Mouse (Mus musculus) right cerebral cortex, postnatal 25 days (tissue): ENCODE results near the gene Zfp593.
A peak's percentile ranks its signal among the peaks of the same experiment; 100 is the strongest.

Experiments
- DNase-seq: peaks from one replicate; pipeline ENCODE4 v3.0.0; 2022

The Zfp593 gene

DNA sequence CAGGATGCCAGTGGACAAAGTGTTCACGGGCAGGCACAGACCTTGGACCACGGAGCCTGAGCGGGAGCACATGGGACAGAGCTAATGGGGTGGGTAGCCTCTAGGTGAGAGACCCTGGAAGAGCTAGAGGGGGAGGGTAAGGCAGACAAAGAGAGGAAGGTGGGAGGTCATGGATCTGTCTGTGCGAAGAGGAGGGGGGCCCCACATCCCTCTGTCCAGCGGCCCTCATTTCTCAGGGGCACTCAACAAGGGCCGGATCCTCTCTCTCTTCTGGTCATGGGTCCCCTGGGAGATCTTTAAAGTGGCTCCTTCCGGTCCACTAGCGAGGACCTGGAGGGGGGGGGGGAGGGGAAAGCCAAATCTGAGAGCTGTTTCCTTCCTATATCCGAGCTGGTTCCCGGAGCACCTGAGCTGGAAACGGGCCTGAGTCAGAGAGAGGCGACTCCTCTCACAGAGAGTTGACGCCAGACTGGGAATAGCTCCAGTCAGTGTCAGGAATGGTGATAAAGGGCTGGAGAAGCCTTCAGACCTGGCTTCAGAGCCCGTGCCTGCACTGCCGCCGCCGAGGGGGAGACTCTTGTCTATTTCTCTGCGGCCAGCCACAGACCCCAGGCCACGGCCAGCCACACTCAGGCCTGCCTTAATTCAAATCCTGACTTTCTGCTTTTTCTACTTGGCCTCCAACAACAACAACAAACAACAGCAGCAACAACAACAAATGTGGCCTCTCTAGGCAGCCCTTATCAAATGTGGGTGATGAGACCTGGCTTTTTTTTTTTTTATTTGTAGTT lies 11.2 kb upstream of the Zfp593 start:
- DNase-seq = no peak

DNA sequence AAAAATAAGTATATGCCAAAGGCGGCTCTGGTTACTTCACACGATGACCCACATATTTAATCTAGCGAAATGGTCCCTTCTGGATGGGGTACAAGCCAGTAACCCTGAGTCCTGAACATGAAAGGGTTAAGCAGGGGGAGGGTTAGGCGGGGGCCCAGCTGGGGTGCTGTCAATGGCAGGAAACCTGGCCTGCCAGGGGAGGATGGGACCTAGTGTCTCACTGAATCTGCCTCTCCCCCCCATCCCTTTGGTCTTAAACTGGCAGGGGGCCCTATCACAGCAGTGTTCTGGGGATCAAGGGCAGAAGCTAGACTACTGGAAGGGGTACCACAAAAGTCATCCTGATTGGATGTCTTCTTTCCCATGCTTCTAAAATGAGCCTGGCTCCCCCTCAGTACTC lies 10.5 kb upstream of the Zfp593 start:
- no peak for DNase-seq

DNA sequence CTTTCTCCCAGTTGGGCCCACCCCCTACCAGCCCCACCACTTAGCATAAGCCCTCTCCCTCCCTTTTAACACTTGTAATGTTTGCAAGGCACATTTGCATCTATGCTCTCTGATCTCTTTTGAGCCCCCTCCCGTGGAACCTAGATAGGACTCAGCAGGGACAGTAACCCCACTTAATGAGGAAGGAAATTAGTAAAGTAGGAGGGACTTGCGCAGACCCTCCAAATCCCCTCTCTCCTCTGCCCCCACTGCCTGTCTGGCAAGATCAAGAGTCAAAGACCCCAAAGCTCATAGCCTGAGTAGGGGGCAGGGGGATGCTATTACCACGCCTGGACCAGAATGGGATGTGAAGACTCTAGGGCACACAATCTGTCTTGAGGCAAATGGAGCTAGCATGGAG lies 9.4 kb upstream of the Zfp593 start:
- DNase-seq = no peak

DNA sequence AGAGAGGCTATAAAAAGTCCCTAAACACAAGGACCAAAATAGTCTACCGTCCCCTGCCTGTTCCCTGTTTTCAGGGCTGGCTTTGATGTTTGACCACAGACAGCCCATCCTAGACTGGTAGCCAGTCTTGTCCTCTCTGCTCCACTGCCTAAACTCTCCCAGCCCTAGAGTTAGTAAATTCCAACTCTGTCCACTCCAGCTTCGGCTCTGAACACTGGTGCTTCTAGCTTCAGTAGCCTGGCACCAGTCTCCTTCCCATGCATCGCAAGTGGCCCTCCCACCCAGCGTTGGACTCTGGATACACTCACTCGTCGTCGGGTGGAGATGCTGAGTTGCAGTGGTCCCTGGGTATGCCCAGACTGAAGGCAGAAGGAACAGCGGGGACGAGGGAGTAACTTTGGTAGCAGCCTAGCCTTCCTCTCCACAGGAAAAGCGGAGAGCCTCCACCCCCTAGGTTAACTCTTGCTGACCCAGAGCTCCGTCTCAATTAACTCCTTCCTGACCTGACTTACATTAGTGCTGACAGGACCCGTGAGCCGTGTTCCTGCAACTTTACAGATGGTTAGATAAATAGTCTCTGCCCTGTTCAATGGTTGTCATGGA lies 8.4 kb upstream of the Zfp593 start, which contains the start of gene Grrp1:
Gene Grrp1, minus strand, starts transcription at position 385 of the 603 bp plus-strand sequence.
- no peak for DNase-seq

DNA sequence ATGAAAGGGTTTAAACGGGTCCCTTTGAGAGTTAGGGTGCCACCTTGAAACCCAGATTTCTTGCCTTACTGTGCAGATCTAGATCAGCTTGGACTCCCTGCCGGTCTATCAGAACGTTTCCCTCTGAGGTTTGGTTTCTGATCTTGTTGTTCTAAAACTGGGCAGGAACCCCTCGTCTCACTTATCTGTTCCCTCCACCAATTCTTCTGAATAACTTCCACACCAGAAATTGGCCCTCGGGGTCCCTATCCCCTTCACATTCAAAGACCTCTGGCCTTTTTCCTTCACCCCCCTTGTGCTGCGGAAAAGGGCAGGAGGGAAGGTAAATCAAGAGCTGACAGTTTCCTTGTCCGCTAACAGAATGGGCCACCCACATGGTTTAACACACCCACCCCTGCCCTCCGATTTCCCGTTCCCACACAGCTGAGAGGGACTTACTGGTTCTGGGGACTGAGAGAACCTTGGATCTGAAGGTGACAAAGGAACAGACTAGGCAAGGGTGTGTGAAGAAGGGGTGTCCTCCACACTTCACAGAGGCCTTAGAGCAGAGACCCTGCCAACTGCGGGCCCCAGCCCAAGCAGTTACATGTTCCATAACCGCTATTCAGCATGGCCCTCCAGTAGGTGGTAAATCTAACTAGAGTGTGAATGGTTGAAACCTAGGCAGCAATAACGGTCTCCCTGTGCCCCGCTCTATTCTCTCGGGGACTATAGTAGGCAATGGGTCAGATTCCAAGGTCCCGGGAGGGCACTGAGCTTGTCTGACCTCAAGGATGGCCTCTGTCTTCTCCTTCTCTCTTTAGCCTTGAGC lies 7.7 kb upstream of the Zfp593 start:
- DNase-seq = no peak

DNA sequence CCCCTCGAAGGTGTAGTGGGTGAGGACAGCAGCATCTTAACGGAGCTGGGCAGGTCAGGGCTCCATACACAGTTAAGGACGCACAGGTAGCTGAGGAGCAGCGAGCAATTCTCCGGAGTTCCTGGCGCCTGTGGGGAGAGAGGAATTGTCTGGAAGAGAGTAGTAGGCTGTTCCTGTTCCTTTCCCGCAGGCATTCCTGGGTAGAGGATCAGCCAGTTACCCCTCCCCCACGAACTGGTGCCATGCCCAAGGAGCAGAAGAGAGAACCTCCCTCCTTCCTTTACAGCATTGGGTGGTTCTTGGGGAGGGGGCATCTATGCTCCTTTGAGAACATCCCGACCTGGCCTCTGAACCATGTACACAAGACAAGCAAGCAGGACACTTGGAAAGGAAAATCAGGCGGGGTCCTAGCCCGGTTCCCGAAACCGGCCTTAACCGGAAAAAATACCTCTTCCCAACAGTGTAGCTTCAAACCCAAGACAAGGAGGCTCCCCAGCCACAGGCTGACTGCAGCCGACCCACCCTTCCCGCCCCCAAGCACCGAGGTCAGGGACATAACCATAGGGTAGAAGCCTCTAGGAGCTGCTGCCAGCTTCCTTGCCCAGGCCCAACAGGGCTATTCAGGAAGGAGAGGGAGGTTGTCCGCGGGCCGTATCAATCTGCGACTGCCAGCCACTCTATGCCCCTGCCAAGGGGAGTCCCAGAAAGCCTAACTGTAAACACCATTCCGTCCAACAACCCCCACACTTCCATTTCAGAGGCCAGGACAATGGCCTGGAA lies 6.9 kb upstream of the Zfp593 start:
- DNase-seq = no peak

DNA sequence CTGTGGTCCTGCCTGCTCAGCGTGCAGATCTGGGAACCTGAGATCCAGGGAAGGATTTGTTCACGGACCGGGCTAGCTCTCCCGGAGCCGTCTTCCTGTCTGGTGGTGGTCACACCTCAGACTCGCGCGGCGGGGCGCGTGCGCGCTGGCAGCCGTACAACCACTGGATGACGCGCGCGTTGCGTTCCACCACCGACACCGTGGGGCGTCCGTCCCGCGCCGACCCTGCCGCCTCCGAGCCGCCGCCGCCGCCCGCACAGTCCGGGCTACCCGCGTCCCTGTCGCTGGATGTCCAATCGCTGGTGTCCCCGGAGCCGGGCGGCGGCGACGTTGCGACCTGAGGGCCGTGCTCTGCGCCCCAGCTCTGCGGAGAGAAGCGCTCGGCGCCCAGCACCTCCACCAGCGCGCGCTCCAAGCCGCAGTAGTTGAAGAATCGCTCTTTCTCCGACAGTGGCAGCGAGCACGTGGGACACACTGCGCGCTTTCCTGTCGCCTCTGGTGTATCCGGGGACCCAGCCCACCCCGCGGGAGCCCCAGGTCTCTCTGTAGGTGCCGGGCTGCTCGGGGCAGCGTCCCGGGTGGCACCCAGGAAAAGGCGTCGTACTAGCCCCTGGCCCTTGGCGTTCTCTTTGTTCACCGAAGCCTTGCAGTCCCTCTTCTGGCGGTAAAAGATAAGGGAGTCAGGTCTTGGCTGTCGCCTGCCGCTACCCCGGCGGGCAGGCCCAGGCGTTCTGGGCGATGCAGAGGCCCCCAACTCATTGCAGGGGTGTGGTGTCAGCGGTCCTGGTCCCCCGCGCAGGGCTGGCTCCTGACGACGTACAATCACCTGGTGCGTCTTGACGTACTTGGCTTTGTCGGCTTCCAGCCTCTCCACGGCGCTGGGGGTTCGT lies 6.1 kb upstream of the Zfp593 start:
- peak; percentile 55 for DNase-seq

DNA sequence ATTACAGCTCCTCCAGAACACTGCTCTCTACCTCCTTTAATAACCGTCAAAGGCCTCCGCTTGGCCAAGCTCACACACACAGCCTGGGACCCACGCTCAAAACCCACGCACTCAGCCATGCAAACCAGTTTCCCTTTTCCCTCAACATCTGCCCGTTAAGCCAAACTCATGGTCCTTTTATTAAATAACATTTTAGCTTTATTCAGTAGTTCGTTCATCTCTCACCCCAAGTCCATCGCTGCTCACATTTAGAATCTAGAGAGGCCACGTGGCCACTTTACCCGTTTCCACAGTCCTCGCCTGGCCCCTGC lies 5.5 kb upstream of the Zfp593 start:
- no peak for DNase-seq

DNA sequence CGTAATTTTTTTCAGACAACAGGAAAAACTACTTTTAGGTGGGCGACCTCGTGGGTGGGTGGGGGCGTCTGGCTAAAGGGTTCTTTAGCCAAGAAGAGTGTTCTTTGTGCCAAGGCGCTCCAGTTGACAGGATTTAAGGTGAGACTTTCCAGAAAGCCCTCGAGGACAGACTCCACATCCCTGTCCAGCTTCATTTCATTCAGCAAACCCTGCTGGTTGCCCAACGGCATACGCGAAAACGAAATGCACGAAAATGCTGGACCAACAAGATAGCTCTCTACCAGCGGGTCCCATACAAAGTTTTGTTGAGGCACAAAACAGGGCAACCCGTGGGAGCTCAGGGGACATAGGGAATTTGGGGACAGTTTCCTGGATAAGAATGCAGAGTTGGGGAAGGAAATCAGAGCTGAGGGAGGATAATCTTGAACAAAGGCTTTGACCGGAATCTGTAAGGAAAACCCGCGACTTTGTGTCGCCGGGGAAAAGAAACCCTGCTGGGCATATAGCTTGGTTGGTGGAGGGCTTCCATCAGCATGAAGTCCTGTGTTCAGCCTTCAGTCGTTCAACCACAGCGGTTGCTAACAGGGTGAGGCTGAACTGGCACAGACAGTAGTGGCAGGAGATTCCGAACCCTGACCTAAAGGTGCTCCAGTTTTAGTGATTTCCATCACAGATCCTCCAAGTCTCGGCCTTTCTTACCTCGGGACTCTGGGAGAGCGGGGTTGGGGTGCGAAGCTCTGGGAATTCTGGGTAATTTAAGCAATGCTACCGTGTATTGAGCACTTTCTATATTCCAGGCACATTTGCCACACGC lies 4.9 kb upstream of the Zfp593 start:
- DNase-seq = no peak

DNA sequence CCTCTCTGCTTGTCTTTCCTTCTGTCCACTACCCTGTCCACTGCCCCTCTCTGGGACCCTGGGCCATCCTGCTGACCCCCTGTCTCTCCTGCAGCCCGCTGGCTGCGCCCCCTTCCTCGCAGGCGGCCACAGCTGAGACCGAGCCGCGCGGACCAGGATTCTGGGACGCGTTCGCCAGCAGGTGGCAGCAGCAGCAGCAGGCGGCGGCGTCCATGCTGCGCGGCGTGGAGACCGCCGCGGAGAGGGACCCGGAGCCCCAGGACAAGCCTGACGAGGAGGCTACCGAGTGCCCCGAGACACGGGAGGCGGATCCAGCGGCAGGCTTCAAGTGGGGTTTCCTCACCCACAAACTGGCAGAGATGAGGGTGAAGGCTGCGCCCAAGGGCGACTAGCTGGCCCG lies 4.3 kb upstream of the Zfp593 start:
- peak; percentile 73 for DNase-seq

DNA sequence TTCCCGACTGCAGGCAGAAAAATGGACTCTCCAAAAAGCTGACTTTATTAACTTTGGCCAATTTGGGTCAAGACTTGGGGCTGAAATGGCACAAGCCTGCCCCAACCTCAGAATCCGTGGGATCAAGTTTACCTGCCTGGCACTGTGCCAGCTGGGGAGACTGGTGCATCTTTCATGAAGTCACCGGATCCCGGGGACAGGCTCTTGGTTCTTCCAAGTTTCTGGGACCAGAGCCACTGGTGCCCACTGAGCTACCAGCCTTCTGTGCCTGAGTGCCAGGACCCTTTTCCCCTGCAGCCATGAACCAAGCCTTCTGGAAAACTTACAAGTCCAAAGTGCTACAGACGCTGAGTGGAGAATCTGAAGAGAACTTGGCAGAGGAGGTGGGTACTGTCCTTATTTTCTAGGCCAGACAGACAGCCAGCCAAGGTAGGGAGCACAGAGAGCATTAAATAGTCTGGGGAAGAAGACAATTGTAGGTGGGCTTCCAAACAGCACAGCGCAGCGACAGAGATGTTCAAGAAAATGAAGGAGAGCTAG lies 1.4 kb upstream of the Zfp593 start, which contains the start of gene Gm30191:
Gene Gm30191, plus strand, starts transcription at position 217 of the 540 bp plus-strand sequence.
- DNase-seq = no peak

DNA sequence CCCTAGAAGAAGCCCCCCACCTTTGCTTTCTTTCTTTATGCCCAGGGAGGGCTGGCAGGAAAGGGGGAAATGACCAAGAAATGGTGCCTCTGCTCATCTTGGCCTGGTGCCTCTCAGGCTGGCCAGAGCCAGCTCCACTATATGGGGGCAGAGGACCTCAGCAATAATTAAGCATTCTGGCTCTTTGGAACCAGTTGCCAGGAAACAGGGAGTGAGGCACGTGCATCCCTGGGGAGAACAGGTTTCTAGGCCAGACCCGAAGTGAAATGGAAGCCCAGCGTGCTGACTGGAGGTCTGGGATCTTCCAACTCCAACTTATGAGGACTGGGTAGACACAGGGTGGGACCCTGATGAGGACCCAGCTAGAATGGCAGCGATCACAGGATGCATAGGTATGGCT lies 864 bp upstream of the Zfp593 start:
- no peak for DNase-seq

DNA sequence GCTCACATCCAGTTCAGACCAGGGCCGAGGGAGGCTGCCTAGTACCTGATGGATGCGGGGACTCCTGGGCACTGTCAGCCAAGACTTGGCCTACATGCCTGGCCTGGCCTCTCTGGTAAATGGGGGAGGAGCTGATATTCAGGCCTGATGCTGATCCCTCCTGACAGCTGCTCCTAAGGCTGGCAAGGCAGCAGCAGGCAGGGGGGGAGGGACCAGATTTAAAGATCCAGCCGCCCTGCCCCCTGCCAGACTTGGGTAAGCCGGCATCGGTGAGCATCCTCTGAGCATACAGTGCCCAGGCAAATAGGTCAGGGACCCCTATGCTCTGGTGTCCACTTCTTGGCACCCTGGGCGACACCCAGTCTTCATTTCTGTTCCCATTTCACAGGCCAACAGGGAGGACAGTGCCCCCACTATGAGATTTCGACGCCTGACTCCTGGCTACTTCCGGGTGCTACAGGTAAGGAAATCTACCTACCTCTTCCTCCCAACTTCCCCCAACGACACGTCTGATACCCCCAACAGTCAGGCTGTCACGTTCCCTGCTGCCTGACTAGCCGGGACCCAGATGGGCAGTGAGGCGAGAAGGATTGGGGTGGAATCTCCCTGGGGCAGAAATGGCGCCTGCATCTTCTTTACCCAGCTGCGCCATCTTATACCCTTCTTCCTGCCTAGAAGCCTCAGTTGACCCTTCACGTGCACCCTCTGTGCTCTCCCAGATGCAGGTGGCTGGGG lies 1.7 kb downstream of the Zfp593 start, which contains the start of gene E130218I03Rik:
Gene E130218I03Rik, plus strand, starts transcription at position 147 of the 735 bp plus-strand sequence.
- DNase-seq = no peak

DNA sequence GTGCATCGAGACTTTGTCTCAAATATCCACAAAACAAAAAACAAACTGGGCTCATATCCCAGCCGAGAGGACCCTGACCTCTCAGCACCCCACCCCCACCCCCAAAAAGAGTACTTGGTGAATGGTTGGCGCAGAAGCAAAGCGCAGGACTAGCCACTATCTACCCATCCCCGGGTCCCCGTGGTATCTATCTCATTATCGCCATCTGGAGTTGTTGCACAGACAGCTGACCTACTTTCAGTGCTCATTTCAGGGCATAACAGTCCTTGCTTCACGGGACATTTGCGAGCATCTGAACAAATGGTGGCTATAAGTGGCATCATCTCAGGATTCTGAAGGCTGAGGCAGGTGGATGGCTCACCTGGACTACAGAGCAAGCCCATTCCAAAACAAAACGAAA lies 6.7 kb downstream of the Zfp593 start:
- DNase-seq = no peak

DNA sequence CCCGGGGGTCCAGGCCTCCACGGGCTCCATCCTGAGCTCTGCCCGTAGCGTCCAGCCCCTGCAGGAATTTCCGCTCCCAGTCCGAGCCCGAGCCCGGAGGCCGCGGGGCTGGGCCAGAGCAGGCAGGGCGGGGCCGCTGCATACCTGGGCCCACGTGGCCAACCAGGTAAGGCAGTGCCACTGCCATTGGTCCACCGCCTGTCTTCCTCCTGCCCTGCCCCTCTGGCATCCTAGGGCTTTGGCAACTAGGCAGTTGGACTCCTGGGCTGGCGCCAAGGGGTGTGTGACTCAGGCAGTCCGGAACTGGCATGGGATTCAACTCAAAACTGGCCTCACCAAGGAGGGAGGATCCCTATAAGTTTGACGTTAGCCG lies 7.1 kb downstream of the Zfp593 start, which contains the start of gene Cnksr1:
Gene Cnksr1, minus strand, starts transcription at position 121 of the 373 bp plus-strand sequence.
- no peak for DNase-seq

DNA sequence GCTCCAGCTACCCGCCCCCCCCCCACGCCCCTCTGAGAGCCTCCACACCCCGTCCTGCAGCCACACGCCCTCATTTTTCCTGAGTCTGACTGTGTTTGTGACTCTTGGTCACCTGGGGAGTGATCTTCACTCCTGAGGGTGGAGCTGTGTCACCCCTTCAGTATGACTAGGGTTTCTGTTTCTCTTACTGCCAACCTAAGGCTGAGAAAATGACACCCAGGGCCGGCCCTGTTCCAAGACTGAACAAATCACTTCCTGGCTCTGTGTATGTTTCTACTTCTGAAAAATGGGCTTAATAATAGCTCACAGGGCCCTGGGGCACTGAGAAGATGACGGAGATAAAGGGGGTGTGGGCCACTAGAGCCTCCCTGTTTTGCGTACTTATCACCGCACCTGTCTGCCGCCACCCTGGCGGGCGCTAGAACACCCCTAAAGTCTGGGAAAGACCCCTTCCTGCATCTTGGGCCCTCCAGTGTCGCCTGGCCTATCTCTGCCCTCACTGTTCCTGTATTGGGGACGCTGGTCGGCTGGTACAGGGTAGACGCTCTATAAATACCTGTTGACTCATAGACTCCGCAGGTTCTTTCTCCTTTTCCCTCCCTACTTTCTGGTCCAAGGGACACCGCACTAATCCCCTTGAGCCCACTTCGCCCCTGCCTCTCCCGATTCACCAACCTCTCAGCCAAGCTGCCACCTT lies 7.7 kb downstream of the Zfp593 start:
- no peak for DNase-seq

DNA sequence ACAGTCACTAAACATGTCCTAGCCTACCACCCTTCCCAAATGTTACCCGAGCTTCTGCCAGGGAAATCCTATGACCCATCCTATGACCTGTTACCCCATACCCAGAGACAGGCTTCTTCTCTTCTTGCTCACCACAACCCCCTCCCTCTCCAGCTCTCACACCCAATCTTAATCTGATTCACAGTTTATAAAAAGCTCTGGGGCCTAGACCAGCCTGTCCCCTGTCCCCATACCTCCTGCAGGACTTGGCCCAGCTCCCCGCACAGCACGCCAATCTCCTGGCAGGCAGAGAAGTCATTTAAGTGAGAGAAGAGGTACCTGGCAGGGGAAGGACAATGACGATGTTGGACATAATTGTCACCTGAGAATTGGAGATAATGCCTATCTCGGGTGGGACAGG lies 10.5 kb downstream of the Zfp593 start:
- DNase-seq = no peak

DNA sequence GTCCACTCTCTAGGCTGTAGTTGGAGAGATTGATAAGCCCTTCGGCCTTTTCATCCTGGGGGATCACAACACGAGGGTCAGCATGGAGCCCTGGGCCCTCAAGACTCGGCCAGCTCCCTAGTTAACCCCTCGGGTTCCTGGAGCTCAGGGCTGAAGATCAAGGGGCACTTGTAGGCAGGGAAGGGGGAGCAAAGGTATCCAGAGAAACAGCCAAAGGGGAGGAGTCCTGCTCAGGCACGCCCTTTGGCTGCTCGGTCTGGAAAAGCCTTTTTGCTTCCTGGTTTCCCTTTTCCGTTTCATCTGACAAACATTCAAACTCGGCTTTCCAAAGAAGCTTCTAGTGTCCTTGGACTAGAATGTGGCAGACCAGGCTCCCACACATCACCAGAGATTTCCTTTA lies 15.0 kb downstream of the Zfp593 start:
- no peak for DNase-seq

DNA sequence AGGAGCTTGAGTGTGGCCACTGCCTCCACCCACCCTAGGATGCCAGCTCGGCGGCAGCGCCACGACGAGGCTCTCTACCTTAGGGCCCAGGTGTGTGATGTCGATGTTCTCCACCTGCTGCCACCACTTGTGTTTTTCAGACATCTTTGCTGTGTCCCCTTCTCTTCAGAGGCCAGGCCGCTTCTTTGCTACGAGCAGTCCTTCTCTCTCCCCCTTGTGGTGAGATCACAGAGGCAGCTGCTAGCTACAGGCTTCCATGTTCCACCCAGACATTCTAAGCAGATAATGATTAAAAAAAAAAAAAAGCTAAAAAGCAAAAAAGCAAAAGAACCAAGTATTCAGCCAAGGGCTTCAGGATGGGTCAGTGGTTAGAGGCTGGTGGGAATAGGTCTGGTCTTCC lies 18.2 kb downstream of the Zfp593 start, which contains the start of gene Catsper4:
Gene Catsper4, minus strand, starts transcription at position 190 of the 400 bp plus-strand sequence.
- DNase-seq = no peak
